Mouse (Mus musculus) kidney, adult 2 months (tissue): Measurements from ENCODE around the gene Zkscan16.

Source experiments
- CTCF ChIP-seq: fragments of 200-500 bp; conservative IDR thresholded peaks from 2 replicates; pipeline ENCODE4 v1.5.1; 2011; ENCODE audit warnings: low read depth, mild to moderate bottlenecking, control low read depth, low read length, moderate library complexity, mixed read lengths; ENCODE audit not compliant: insufficient read depth, insufficient read length
- POLR2A ChIP-seq: fragments of 200-500 bp; IDR thresholded peaks from one replicate; pipeline ENCODE4 v1.6.1; 2011; ENCODE audit warnings: low read depth, low read length, control low read depth

DNA sequence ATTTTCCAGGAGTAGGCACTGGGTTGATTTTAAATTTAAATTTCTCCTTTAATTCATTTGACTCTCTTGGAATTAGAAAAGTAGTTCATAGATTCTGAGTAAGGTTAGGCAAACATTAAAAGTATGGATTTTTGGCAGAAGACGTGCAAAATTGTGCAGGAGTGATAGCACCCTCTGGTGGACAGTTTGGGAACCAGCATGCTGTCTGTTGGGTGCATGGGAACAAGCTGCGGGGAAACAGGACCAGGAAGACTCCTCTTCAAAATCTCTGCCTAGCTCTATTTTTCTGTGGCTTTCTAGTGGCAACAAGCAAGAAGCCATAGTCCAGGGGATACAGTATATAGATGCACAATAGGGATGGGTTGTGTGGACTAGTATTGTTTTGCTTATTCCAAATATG lies 56.3 kb downstream of the Zkscan16 start:
- TF ChIP-seq POLR2A = no peak
- peak; percentile 89 for TF ChIP-seq CTCF
